Mouse (Mus musculus) common myeloid progenitor, adult 5-6 weeks (primary cell): ENCODE results near the gene Tbc1d15. TPM values are rescaled to one million over a fixed set of nuclear protein-coding genes. Genes with fewer than 3 reads are reported as not detected.

Source experiments
- ATAC-seq: replicated peaks from 2 replicates; pipeline ENCODE4 v1.8.0; 2016; ENCODE audit warnings: low read depth, mild to moderate bottlenecking, moderate TSS enrichment, inconsistent platforms; ENCODE audit not compliant: poor library complexity, severe bottlenecking
- total RNA-seq: library from RNA; stranded (forward); fragments of 200-1000, 187-1606 nt; gene quantifications from 2 replicates; pipeline ENCODE4 v1.2.3, GENCODE M21; 2017

Gene Tbc1d15
- 41.5 and 58.2 TPM in 2 replicates for total RNA-seq

GRCm38 (mm10) chr10:115251088-115251934, at the start of gene Tbc1d15:
TSS of gene Tbc1d15 (minus strand) at chr10:115251467.
- ATAC-seq = peak; percentile 67

- ATAC-seq = no peak
Observed at GRCm38 (mm10) chr10:115298683-115299082, 47.4 kb upstream of the Tbc1d15 start.

- no peak for ATAC-seq
Observed at GRCm38 (mm10) chr10:115297582-115297981, 46.3 kb upstream of the Tbc1d15 start.

- 0 out of 2 replicates have a peak, but pooled peaks have one; percentile 60 for ATAC-seq
Observed at GRCm38 (mm10) chr10:115296401-115296935, 45.2 kb upstream of the Tbc1d15 start.

- ATAC-seq = no peak
Observed at GRCm38 (mm10) chr10:115295162-115295561, 43.9 kb upstream of the Tbc1d15 start.

- ATAC-seq = no peak
Observed at GRCm38 (mm10) chr10:115294715-115295114, 43.4 kb upstream of the Tbc1d15 start.

GRCm38 (mm10) chr10:115293946-115294345, 42.7 kb upstream of the Tbc1d15 start:
- no peak for ATAC-seq

GRCm38 (mm10) chr10:115290671-115291070, 39.4 kb upstream of the Tbc1d15 start:
- no peak for ATAC-seq

- no peak for ATAC-seq
Observed at GRCm38 (mm10) chr10:115288856-115289255, 37.6 kb upstream of the Tbc1d15 start.

- no peak for ATAC-seq
Observed at GRCm38 (mm10) chr10:115284170-115284569, 32.9 kb upstream of the Tbc1d15 start.

GRCm38 (mm10) chr10:115281381-115281780, 30.1 kb upstream of the Tbc1d15 start:
- ATAC-seq = no peak

GRCm38 (mm10) chr10:115271649-115272048, 20.4 kb upstream of the Tbc1d15 start:
- ATAC-seq = no peak

- ATAC-seq = no peak
Observed at GRCm38 (mm10) chr10:115270612-115271390, 19.5 kb upstream of the Tbc1d15 start.

- no peak for ATAC-seq
Observed at GRCm38 (mm10) chr10:115262926-115263562, 11.8 kb upstream of the Tbc1d15 start.

- no peak for ATAC-seq
Observed at GRCm38 (mm10) chr10:115262261-115262660, 11.0 kb upstream of the Tbc1d15 start.

GRCm38 (mm10) chr10:115261428-115261827, 10.2 kb upstream of the Tbc1d15 start:
- ATAC-seq = no peak

- ATAC-seq = no peak
Observed at GRCm38 (mm10) chr10:115256162-115256561, 4.9 kb upstream of the Tbc1d15 start.

GRCm38 (mm10) chr10:115253521-115253920, 2.3 kb upstream of the Tbc1d15 start:
- no peak for ATAC-seq

- ATAC-seq = peak; percentile 66
Observed at GRCm38 (mm10) chr10:115252321-115252757, 1.1 kb upstream of the Tbc1d15 start.
